Mouse (Mus musculus) embryonic facial prominence, embryonic 13.5 days (tissue): Measurements from ENCODE around the gene Irak3. TPM values are rescaled to one million over a fixed set of nuclear protein-coding genes. Genes with fewer than 3 reads are reported as not detected.
A peak's percentile ranks its signal among the peaks of the same experiment; 100 is the strongest.

Experiments used
- ATAC-seq: fragments of 200-750 bp; cut with Nextera tagmentation; 2 replicates; pipeline ENCODE4 v1.8.0; 2017; ENCODE audit warnings: low read depth; ENCODE audit not compliant: insufficient number of reproducible peaks, insufficient read depth, low FRiP score, low TSS enrichment
- H3K27ac ChIP-seq: fragments of 300-500 bp; sonication (generic); 2 replicates; pipeline ENCODE4 v1.5.1; 2015; ENCODE audit warnings: moderate library complexity, mild to moderate bottlenecking, inconsistent platforms
- H3K27me3 ChIP-seq: fragments of 300-500 bp; sonication (generic); 2 replicates; pipeline ENCODE4 v1.6.1; 2015; ENCODE audit warnings: mild to moderate bottlenecking, inconsistent platforms
- H3K36me3 ChIP-seq: fragments of 300-500 bp; sonication (generic); 2 replicates; pipeline ENCODE4 v1.6.1; 2015; ENCODE audit warnings: mild to moderate bottlenecking, inconsistent platforms
- H3K4me1 ChIP-seq: fragments of 300-500 bp; sonication (generic); 2 replicates; pipeline ENCODE4 v1.6.1; 2015; ENCODE audit warnings: inconsistent platforms
- H3K4me2 ChIP-seq: fragments of 300-500 bp; sonication (generic); 2 replicates; pipeline ENCODE4 v1.6.1; 2015; ENCODE audit warnings: moderate library complexity, mild to moderate bottlenecking, inconsistent platforms
- H3K4me3 ChIP-seq: fragments of 300-500 bp; sonication (generic); 2 replicates; pipeline ENCODE4 v1.5.1; 2015; ENCODE audit warnings: mild to moderate bottlenecking, inconsistent platforms
- H3K9ac ChIP-seq: fragments of 300-500 bp; sonication (generic); 2 replicates; pipeline ENCODE4 v1.6.1; 2015; ENCODE audit warnings: mild to moderate bottlenecking, inconsistent platforms
- H3K9me3 ChIP-seq: fragments of 300-500 bp; sonication (generic); 2 replicates; pipeline ENCODE4 v1.6.1; 2016; ENCODE audit warnings: inconsistent platforms
- WGBS: fragments of 180-500 bp; shearing (Covaris S2); methylation state at CpG from one replicate; pipeline ENCODE4 v1.1.7; 2015; ENCODE audit warnings: mixed read lengths; 5-methylcytosine and 5-hydroxymethylcytosine counted together
- polyA plus RNA-seq: library from polyadenylated mRNA; unstranded; fragments of >200 nt; fragmentation: Nextera tagmentation; extraction: Ambion mirVana; gene quantifications from 2 replicates; pipeline ENCODE4 v1.2.1, GENCODE M21; 2015

Gene Irak3
- polyA plus RNA-seq, 1 experiment from 2014 or later = 2.0 TPM

DNA sequence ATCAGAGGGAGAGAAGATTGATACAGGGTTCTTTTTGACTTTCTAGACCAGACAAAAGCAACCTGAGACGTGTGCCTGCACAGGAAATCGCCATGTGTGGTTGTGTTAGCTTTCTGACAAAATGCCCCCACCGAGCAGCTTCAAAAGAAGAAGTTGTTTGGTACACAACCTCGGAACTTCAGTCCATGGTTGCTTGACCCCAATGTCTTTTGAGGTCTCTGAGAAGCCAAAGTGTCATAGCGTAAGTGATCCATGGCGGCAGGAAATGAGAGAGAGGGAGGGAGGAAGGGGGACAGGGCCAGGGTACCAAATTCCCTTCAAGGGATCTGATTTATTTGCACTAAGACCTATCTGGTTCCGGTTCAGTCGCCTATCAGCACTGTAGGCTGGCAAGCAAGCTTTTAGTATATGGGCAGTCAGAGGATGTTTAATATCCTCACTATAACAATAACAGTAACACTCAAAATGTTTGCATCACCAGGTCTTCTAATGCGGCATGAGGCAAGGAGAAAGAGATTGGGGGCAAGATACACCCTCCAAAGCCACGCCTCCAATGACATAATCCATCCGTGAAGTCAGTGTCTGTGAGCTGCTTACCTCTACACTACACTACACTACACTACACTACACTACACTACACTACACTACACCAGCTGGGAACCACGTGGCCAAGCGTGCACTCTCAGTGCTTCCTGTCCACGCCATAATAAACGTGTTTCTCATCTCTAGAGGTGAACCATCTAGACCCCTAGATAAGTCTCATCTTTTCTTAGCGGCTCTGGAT lies 729 bp upstream of the Irak3 start:
- no peak for ATAC-seq
- Histone ChIP-seq H3K36me3 (no peaks in the 10 kb centered on the region), H3K27ac (no peak overlapping the region), H3K27me3 (peaks cover 14% of the 10 kb centered on the region), H3K9me3 (no peaks in the 10 kb centered on the region), H3K9ac (no peak overlapping the region), H3K4me1 (peaks cover 9% of the 10 kb centered on the region), H3K4me2 (peak overlapping the region; percentile 93), H3K4me3 (no peak overlapping the region)
- 68% methylated on average over 16 of the region's 16 CpGs for WGBS

DNA sequence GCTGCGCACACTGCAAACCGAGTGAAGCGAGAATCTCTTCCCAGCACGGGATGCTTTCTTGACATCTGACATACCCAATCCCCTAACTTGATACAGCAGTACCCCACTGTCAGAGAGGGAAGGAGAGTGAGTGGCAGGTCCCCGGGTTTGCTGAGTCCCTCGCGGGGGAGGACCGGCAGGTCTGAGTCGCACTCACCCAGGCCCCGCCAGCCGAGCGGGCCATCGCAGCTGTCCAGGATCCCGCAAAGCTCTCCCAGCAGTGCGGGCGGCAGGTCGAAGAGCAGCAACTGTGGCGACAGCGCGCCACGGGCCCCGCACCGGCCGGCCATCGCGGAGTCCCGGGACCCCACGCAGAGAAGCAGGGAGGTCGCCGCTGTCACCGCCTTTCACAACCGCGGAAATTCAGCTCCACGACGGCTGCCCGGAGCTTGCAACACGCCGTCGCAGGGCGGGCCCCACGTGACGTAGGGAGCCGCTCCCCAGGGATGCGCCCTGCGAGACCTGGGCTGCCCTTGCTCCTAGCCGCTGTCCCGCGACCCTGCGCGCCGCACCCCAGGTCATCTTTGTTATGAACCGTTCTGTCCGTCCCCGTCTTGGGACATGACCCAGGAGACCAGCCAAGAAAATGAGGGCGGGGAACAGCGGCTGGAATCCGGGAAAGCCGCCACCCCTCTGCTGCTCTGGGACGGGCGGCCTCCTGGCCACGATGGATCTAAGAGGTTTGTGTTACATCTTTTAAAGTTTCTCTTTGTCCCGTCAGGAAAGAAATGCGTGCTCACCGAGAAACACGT lies 604 bp downstream of the Irak3 start, which contains the start of gene Tmbim4:
Gene Tmbim4 (plus strand): TSS at position 460 of the 791 bp plus-strand sequence.
- Histone ChIP-seq H3K4me2 (peak within 1 kb of the TSS; percentile 93), H3K9ac (peak within 1 kb of the TSS; percentile 72), H3K27ac (no peak within 1 kb of the TSS), H3K9me3 (no peaks in the 10 kb centered on the region), H3K36me3 (no peaks in the 10 kb centered on the region), H3K27me3 (peaks cover 19% of the 10 kb centered on the region), H3K4me1 (peaks cover 9% of the 10 kb centered on the region), H3K4me3 (peak within 1 kb of the TSS; percentile 60)
- WGBS = 1% methylated on average over 65 of the region's 65 CpGs
- peak; percentile 59; the same call in 1 of the 2 replicates for ATAC-seq

DNA sequence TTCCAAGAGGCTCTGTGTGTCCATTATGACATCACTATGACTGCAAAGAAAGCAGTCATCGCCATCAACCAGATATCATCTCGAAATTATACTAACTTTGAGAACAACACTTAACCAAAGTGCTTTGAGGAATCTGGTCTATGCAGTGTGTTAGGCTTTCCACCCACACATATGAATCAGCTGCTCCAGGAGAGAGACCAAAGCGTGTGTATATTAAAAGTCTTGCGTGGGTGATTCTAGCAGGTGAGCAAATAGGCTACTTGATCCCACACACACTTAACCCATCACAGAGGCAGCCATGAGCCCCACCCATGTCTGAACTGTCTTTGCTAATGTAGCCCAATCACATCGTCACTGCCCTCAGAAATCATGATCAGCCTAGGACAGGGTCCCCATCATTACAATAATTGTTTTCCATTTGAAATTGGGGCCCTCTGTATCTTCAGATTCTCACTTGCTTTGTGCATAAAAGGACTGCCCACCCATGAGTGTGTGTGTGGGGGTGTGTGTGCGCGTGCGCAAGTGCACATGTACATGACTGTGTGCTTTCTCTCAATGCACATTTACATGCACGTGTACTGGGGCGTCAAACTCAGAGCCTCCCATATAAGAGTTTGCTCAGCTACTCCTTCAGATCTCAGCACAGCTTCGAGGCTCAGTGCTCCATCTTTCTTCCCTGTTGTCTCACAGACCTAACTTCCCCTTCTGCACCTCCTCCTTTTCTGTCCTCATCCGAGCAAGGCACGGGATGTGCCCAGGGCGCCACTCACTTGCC lies 4.7 kb downstream of the Irak3 start:
- H3K9me3 ChIP-seq = no peaks in the 10 kb centered on the region
- no peak overlapping the region for H3K27ac ChIP-seq
- H3K36me3 ChIP-seq = no peaks in the 10 kb centered on the region
- WGBS = 77% methylated on average over 14 of the region's 14 CpGs
- H3K4me3 ChIP-seq = no peak overlapping the region
- ATAC-seq = no peak
- H3K4me1 ChIP-seq = peaks cover 9% of the 10 kb centered on the region
- H3K4me2 ChIP-seq = no peak overlapping the region
- H3K27me3 ChIP-seq = peaks cover 19% of the 10 kb centered on the region
- H3K9ac ChIP-seq = no peak overlapping the region

DNA sequence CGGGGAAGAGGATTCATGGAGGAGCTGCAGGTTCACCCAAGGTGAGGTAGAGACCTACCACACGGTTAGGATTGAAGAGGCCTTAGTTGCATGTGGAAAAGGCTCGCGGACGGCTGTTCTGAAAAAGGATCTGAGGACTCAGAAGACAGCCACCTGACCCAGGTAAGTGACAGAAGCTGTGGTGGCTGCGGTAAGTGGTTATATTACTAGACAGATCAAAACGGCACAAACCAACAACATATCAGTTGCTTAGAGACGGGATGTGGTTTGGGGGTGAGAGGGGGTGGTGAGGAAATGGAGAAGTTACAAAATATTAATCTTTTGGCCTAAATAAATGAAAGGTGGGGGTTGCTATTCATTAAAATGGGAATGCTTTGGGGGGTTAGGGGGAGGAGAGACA lies 8.7 kb downstream of the Irak3 start:
- ATAC-seq = no peak
- Histone ChIP-seq H3K4me3 (no peak overlapping the region), H3K9ac (no peak overlapping the region), H3K27ac (no peak overlapping the region), H3K9me3 (no peaks in the 10 kb centered on the region), H3K4me1 (0 out of 2 replicates have a peak, but pooled peaks cover 5% of the 10 kb centered on the region), H3K27me3 (peaks cover 7% of the 10 kb centered on the region; the same call in 1 of the 2 replicates), H3K4me2 (no peak overlapping the region), H3K36me3 (no peaks in the 10 kb centered on the region)
- WGBS = 89% methylated on average over 8 of the region's 8 CpGs

DNA sequence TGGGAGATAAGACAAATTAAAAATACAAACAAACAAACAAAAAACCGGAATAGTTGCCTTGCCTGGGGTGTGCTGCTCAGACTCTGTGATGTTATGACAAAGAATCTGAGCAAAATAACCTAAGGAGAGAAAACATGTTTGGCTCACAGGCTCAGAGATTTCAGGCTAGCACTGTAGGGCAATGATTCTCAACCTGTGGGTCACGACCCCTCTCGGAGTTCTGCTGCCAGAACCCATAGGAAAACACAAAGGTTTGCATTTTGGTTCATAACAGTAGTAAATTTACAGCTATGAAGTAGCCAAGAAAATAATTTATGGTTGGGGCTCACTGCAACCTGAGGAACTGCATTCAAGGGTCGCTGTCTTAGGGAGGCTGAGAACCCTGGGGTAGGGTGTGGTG lies 9.7 kb downstream of the Irak3 start:
- ATAC-seq = no peak
- H3K9ac ChIP-seq = no peak overlapping the region
- 0 out of 2 replicates have a peak, but pooled peaks cover 5% of the 10 kb centered on the region for H3K4me1 ChIP-seq
- H3K4me3 ChIP-seq = no peak overlapping the region
- no peak overlapping the region for H3K4me2 ChIP-seq
- no peaks in the 10 kb centered on the region for H3K36me3 ChIP-seq
- no peaks in the 10 kb centered on the region for H3K9me3 ChIP-seq
- WGBS = 92% methylated on average over 4 of the region's 4 CpGs
- H3K27me3 ChIP-seq = peaks cover 2% of the 10 kb centered on the region; the same call in 1 of the 2 replicates
- no peak overlapping the region for H3K27ac ChIP-seq

DNA sequence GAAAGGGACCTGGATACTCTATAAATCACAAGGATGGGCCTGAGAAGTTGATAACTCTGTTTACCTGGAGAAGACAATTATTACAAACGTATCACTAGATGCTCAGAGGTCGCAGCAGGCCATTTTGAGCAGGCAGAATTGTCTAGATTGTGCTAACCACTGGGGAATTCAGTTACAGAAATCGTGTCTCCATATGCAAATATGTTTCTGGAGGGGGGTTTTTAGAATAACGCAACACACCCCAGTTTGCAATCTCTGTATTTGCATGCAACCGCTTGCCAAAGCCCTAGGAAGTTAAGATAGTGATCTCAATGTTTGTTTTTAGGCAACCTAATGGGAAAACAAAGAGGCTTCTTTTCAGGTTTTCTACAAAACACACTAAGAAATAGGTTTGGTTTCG lies 10.8 kb downstream of the Irak3 start:
- ATAC-seq = no peak
- Histone ChIP-seq H3K4me1 (0 out of 2 replicates have a peak, but pooled peaks cover 5% of the 10 kb centered on the region), H3K27ac (no peak overlapping the region), H3K4me2 (no peak overlapping the region), H3K4me3 (no peak overlapping the region), H3K9ac (no peak overlapping the region), H3K27me3 (no peaks in the 10 kb centered on the region), H3K9me3 (no peaks in the 10 kb centered on the region), H3K36me3 (no peaks in the 10 kb centered on the region)
- WGBS = 81% methylated on average over 6 of the region's 6 CpGs

DNA sequence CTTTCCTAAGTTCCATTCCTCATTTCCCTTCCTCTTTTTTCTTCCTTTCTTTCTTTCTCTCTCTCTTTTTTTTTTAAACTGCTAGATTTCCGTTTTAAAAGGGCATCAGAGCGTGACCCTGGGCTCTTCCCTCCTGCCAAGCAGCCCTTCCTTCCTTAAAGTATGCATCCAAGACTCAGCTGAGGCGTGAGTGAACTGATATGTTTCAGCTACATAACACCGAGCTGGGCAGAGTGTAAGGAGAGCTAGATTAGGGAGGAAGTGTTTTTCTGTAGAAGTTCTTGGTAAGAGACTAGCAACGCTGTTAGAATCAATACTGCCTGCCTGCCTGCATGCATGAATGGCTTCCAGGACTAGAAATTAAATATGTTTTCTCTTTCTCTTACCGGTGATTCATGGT lies 12.1 kb downstream of the Irak3 start:
- Histone ChIP-seq H3K4me3 (no peak overlapping the region), H3K4me1 (0 out of 2 replicates have a peak, but pooled peaks cover 5% of the 10 kb centered on the region), H3K9me3 (no peaks in the 10 kb centered on the region), H3K27ac (no peak overlapping the region), H3K36me3 (no peaks in the 10 kb centered on the region), H3K4me2 (no peak overlapping the region), H3K9ac (no peak overlapping the region), H3K27me3 (no peaks in the 10 kb centered on the region)
- ATAC-seq = no peak
- WGBS = 30% methylated on average over 6 of the region's 6 CpGs

DNA sequence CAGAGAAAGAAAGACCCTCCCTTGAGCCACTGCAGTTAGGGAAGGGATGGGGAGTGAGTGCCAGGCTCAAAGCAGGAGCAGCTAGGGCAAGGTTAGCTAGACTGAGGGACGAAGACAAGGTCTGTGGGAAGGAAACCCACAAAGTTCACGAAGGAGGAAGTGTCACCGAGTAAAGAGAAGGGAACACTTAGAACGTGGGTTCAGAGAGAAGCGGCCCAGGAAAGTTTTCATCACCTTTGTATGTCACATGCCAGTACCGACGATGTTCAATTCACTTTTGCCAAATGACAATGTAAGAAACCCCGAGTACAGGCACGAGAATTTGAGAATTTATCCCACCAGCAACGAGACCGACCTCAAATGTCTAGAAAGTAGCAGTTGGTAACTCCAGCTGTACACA lies 12.7 kb downstream of the Irak3 start:
- Histone ChIP-seq H3K4me2 (no peak overlapping the region), H3K9me3 (no peaks in the 10 kb centered on the region), H3K27me3 (no peaks in the 10 kb centered on the region), H3K9ac (no peak overlapping the region), H3K4me3 (no peak overlapping the region), H3K27ac (no peak overlapping the region), H3K36me3 (no peaks in the 10 kb centered on the region), H3K4me1 (0 out of 2 replicates have a peak, but pooled peaks cover 5% of the 10 kb centered on the region)
- WGBS = 62% methylated on average over 11 of the region's 11 CpGs
- no peak for ATAC-seq

DNA sequence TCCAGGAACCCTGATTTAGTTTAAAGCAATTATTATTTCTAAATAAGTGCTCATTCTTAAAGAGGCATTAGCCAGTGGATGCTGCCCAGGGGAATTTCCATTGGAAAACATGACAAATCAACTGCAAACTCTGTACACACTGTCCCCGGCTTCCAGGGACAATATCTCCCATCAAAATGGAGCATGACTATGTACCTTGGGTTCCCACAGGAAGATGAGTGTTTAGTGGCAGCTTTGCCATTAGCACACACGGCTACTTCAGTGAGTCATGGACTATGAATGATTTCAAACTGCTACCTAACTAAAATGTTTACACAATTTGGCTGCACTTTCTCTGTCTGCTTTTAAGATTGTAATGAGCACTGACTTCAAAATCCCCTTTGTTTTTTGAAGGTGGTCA lies 13.4 kb downstream of the Irak3 start:
- ATAC-seq = no peak
- H3K36me3 ChIP-seq = no peaks in the 10 kb centered on the region
- no peaks in the 10 kb centered on the region for H3K27me3 ChIP-seq
- no peaks in the 10 kb centered on the region for H3K9me3 ChIP-seq
- H3K4me2 ChIP-seq = no peak overlapping the region
- H3K4me3 ChIP-seq = no peak overlapping the region
- WGBS = 70% methylated on average over 2 of the region's 2 CpGs
- H3K9ac ChIP-seq = no peak overlapping the region
- H3K27ac ChIP-seq = no peak overlapping the region
- 0 out of 2 replicates have a peak, but pooled peaks cover 5% of the 10 kb centered on the region for H3K4me1 ChIP-seq

DNA sequence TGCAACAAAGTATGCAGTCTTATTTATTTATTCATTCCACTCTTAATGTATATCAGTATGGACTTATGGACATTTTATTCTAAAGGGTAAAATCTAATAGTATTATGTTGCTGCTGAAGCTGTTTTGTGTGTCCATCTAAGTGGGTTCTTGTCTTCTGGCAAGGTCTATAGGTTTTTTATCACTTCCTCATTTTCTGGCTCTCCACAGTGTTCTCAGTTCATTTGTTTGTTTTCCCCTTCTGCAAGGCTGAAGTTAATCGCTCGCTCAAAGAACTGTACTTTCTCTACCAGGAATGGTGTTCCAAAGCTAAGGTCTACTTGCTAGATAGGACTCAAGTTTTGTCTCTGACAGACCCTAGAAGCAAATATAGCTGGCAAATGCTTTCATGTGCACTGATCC lies 18.6 kb downstream of the Irak3 start:
- Histone ChIP-seq H3K9ac (no peak overlapping the region), H3K27ac (no peak overlapping the region), H3K9me3 (no peaks in the 10 kb centered on the region), H3K4me2 (no peak overlapping the region), H3K27me3 (no peaks in the 10 kb centered on the region), H3K36me3 (no peaks in the 10 kb centered on the region), H3K4me1 (no peaks in the 10 kb centered on the region), H3K4me3 (no peak overlapping the region)
- no peak for ATAC-seq
- WGBS = 89% methylated on average over 2 of the region's 2 CpGs

DNA sequence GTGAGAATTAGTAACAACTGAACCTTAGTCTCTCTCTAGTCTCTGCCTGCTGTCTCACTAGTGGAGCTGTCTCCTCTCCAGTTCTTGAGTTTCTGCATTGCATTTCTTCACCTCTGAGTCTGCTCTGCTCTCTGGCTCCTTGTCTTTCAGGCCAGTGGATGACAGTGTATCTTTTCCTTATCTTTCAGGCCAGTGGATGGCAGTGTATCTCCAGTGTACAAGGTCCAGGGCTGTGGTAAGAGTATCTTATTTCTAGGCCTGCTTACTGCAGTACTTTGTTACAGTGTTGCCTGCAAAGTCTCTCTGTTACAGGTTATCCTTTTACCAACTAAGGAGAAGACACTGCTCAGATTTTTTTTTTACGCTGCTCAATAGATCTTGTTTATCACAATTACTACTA lies 19.0 kb downstream of the Irak3 start:
- H3K9ac ChIP-seq = no peak overlapping the region
- no peaks in the 10 kb centered on the region for H3K4me1 ChIP-seq
- no peaks in the 10 kb centered on the region for H3K36me3 ChIP-seq
- H3K9me3 ChIP-seq = no peaks in the 10 kb centered on the region
- 88% methylated on average over 1 of the region's 1 CpGs for WGBS
- H3K27me3 ChIP-seq = no peaks in the 10 kb centered on the region
- H3K27ac ChIP-seq = no peak overlapping the region
- H3K4me2 ChIP-seq = no peak overlapping the region
- H3K4me3 ChIP-seq = no peak overlapping the region
- no peak for ATAC-seq
